Mouse (Mus musculus) testis, adult 10 weeks (tissue): ENCODE results near the gene Uts2r. TPM values are rescaled to one million over a fixed set of nuclear protein-coding genes. Genes with fewer than 3 reads are reported as not detected.

Experiments used
- polyA plus RNA-seq: library from polyadenylated mRNA; stranded (reverse); fragments of 350-450 nt; fragmentation: Illumina TruSeq; extraction: RNeasy Lipid Tissue Mini Kit (QIAGEN cat#74804); gene quantifications from one replicate; pipeline ENCODE4 v1.2.3, GENCODE M21; 2014; ENCODE audit warnings: low read depth, low replicate concordance

The Uts2r gene
- polyA plus RNA-seq, result not detected

DNA sequence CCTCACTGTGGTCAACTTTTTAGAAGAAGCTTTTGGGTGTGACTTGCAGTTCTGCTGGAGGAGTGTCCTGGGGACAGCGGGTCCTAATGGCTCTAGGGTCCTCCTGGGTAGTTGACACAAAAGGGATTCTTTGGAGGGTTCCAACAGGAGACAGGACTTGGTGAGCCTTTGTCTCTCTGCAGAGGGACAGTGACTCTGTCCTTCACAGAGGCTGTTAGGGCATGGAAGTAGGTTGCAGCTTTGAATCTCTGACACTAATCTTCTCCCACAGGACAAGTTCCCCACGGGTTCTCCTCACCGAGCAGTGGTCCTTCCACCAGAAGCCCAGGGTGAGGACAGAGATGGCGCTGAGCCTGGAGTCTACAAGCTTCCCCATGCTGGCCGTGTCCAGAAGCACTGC is at the start of gene Uts2r:
Gene Uts2r (plus strand): TSS at position 301 of the 400 bp plus-strand sequence.

DNA sequence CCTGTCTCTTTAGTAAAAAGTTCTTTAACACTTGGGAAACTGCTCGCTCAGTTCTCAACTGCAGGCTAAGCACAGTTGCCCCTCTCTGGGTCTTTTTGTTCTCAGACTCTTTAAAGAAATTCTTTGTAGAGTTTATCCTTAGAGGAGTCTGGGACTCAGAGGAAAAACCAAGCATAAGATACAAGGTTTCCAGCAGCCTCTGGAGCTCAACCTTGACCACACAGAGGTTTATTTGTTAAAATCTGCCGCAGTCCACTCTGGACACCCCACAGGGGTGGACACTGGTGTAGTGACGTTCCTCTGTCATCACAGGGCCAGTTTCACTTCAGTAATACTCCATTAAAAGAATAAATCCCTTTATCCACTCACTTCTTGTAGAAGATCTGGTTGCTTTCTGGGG is 41.5 kb upstream of the Uts2r start, which contains the start of gene Tex19.2:
Gene Tex19.2 (minus strand): TSS at position 101 of the 400 bp plus-strand sequence.

DNA sequence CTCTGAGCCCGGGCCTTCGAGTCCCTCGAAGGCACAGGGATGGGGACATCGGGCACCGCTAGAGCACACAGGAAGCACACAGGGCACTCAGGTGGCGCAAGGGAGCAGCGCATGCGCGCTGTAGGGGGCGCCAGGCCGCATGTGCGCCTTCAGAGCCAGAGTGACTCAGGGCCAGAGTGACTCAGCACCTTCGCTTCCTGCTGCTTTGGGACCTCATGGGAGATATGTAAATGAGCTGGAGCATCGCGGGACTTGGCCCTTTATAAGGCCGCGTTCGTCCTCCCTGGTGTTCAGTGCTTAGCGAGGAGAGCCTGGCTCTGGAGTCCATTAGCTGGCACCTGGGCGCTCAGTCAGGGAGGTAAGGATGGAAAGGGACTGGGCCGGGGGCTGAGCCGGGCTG is 14.2 kb upstream of the Uts2r start, which contains the start of gene Tex19.1:
Gene Tex19.1 (plus strand): TSS at position 279 of the 400 bp plus-strand sequence.

DNA sequence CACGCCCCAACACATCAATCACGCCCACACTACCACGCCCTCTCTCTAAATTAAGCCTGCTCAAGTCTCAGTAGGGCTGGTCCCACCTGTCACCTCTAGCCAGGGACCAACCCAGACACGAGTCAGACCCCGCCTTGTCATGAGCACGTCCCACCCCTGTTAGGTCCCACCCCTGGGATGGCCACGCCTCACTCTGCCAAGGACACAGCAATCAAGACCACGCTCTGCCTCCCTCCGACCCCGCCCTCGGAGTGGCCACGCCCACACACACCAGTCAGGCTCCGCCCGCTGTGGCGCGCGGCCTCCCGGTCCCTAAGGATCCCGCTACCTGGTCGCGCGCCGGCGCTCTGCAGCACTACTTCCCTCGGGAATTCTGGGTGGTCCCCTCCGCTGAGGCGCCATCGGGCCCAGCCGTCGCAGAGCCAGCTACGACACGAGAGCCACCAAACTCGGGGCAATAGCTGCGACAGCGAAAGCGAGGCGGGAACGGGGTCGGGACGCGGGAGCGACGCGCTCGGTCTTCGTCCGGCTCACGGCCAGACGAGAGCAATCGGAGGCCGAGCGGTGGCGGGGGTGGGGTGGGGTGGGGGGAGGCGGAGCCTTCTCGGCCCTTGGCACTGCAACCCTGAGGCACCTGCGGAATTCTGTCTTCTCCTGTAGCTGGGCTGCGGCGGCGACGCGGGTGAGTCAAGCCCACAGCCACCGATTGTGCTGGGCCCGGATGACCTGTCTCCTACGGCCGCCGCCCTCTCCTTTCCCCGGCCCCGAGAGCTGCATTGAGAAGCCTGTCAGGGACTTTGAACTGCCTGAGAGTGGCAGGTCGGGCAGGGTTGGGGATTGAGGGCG is 44.3 kb downstream of the Uts2r start, which contains the start of the genes Hexdc and Ogfod3:
Gene Hexdc (plus strand): TSS at position 273 of the 846 bp plus-strand sequence.
Gene Ogfod3 (minus strand): TSS at position 551 of the 846 bp plus-strand sequence.

Other genes starting within 250 kb of the Uts2r start
- gene Ccdc57, start 227.4 kb upstream of the Uts2r start, polyA plus RNA-seq, result 8.3 TPM
- 0.07 TPM for gene Slc16a3, start 211.8 kb upstream of the Uts2r start, polyA plus RNA-seq
- 173 TPM for gene Csnk1d, start 168.9 kb upstream of the Uts2r start, polyA plus RNA-seq
- gene Cd7, start 120.9 kb upstream of the Uts2r start, polyA plus RNA-seq, result not detected
- not detected for gene Sectm1b, start 96.7 kb upstream of the Uts2r start, polyA plus RNA-seq
- 1.6 TPM for gene Sectm1a, start 79.1 kb upstream of the Uts2r start, polyA plus RNA-seq
- gene Tex19.2, start 41.6 kb upstream of the Uts2r start, polyA plus RNA-seq, result 1.3 TPM
- gene Tex19.1, start 14.1 kb upstream of the Uts2r start, polyA plus RNA-seq, result 4.7 TPM
- gene Hexdc, start 44.2 kb downstream of the Uts2r start, polyA plus RNA-seq, result 1.7 TPM
- 0.42 TPM for gene Ogfod3, start 44.4 kb downstream of the Uts2r start, polyA plus RNA-seq
- 3.6 TPM for gene Cybc1, start 69.1 kb downstream of the Uts2r start, polyA plus RNA-seq
- gene Narf, start 77.0 kb downstream of the Uts2r start, polyA plus RNA-seq, result 3.0 TPM
- 24.6 TPM for gene Foxk2, start 99.7 kb downstream of the Uts2r start, polyA plus RNA-seq
- gene Wdr45b, start 194.2 kb downstream of the Uts2r start, polyA plus RNA-seq, result 34.6 TPM
- gene Rab40b, start 228.0 kb downstream of the Uts2r start, polyA plus RNA-seq, result 0.64 TPM